Mouse (Mus musculus) ES-E14 (cell line): ENCODE data around the gene Usp33. TPM values are rescaled to one million over a fixed set of nuclear protein-coding genes. Genes with fewer than 3 reads are reported as not detected.

Source experiments
- DNase-seq: peaks from one replicate; pipeline ENCODE4 v3.0.0-alpha.2; 2013; ENCODE audit warnings: low read depth, low spot score
- H3K27ac ChIP-seq: 2 replicates; pipeline ENCODE4 v1.5.1; 2012; ENCODE audit warnings: low read depth, mild to moderate bottlenecking, low read length, moderate library complexity, mixed read lengths; ENCODE audit not compliant: poor library complexity, insufficient read depth, severe bottlenecking
- H3K36me3 ChIP-seq: 2 replicates; pipeline ENCODE4 v1.6.1; 2012; ENCODE audit warnings: mild to moderate bottlenecking, low read length, moderate library complexity, mixed read lengths; ENCODE audit not compliant: control insufficient read depth, poor library complexity, insufficient read depth, severe bottlenecking
- H3K4me1 ChIP-seq, 2 experiments: fragments of 150-350 bp in 1 of 2; sonication (generic) in 1 of 2; 2 replicates each; pipeline ENCODE4 v1.6.1; 2012; ENCODE audit warnings: low read length in 2 of 2, mild to moderate bottlenecking in 1 of 2, mixed read lengths in 1 of 2; ENCODE audit not compliant: control insufficient read depth in 2 of 2, insufficient read depth in 2 of 2, poor library complexity in 1 of 2
- H3K4me3 ChIP-seq, 2 experiments: fragments of 150-350 bp in 1 of 2; sonication (generic) in 1 of 2; 2 replicates each; pipeline ENCODE4 v1.5.1; 2012; ENCODE audit warnings: low read length in 2 of 2, low read depth in 1 of 2, mild to moderate bottlenecking in 1 of 2, mixed read lengths in 1 of 2; ENCODE audit not compliant: insufficient read depth in 1 of 2, poor library complexity in 1 of 2, severe bottlenecking in 1 of 2
- H3K9ac ChIP-seq: 2 replicates; pipeline ENCODE4 v1.6.1; 2012; ENCODE audit warnings: low read depth, mild to moderate bottlenecking, low read length, mixed read lengths; ENCODE audit not compliant: poor library complexity, insufficient read depth, severe bottlenecking
- H3K9me3 ChIP-seq: fragments of 150-350 bp; sonication (generic); 2 replicates; pipeline ENCODE4 v1.6.1; 2012; ENCODE audit warnings: low read depth, mild to moderate bottlenecking, low read length; ENCODE audit not compliant: control insufficient read depth, insufficient read depth
- CHD2 ChIP-seq: IDR thresholded peaks from 2 replicates; pipeline ENCODE4 v1.6.1; 2014; ENCODE audit warnings: mild to moderate bottlenecking, low read depth, low read length, inconsistent platforms
- HCFC1 ChIP-seq: IDR thresholded peaks from 2 replicates; pipeline ENCODE4 v1.6.1; 2012; ENCODE audit warnings: low read length, inconsistent platforms, borderline replicate concordance; ENCODE audit not compliant: insufficient read depth
- MAFK ChIP-seq: IDR thresholded peaks from 2 replicates; pipeline ENCODE4 v1.6.1; 2014; ENCODE audit warnings: mild to moderate bottlenecking, low read depth, low read length, inconsistent platforms; ENCODE audit not compliant: insufficient read depth
- ZC3H11A ChIP-seq: IDR thresholded peaks from 2 replicates; pipeline ENCODE4 v1.6.1; 2012; ENCODE audit warnings: low read depth, mild to moderate bottlenecking, inconsistent platforms, low read length, borderline replicate concordance
- ZNF384 ChIP-seq: IDR thresholded peaks from 2 replicates; pipeline ENCODE4 v1.6.1; 2012; ENCODE audit warnings: low read depth, low read length, inconsistent platforms
- in situ Hi-C, 2 experiments: fragments of 600-800 bp; cut with MboI; formaldehyde crosslinking; loops; one replicate each; pipeline ENCODE4 v1.15.1; 2025; ENCODE audit warnings: low sequenced_read_pairs in 2 of 2, inconsistent platforms in 1 of 2; ENCODE audit not compliant: unreplicated experiment in 2 of 2
- total RNA-seq: library from RNA; depleted of rRNA; stranded (reverse); fragments of 300-350 nt; gene quantifications from 2 replicates; pipeline ENCODE4 v1.2.3, GENCODE M21; 2012

Usp33 gene
- total RNA-seq, 1 experiment: 49.5 TPM

DNA sequence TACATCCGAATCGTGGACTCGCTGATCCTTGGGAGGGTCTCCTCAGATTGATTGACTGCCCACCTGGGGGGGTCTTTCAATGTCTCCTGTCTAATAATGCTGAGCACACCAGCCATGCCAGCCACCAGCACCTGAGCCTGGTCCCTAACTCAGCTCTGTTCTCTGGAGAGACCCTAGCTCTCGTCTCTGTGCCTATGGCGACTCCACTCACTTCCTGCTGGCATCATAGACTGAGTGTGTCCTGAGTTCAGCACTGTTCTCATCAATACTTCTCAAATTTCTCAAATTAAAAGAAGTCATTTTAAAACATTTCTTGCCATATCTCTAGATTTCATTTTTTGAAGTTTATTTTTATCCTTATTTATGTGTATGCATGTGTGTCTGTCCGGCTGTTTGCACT is 14.2 kb upstream of the Usp33 start:
- Histone ChIP-seq H3K27ac (no peak overlapping the region), H3K4me3 (no peak overlapping the region), H3K4me1 (peaks cover 2 to 10% of the 10 kb centered on the region in 2 experiments; a peak in 1 of 4 replicates), H3K9me3 (no peaks in the 10 kb centered on the region), H3K9ac (no peak overlapping the region), H3K36me3 (peaks cover 14% of the 10 kb centered on the region)
- in situ Hi-C loops: no loop called here
- no peak for DNase-seq
- TF ChIP-seq MAFK: no peak
- TF ChIP-seq HCFC1: no peak
- no peak for TF ChIP-seq CHD2
- no peak for TF ChIP-seq ZNF384
- TF ChIP-seq ZC3H11A: no peak

DNA sequence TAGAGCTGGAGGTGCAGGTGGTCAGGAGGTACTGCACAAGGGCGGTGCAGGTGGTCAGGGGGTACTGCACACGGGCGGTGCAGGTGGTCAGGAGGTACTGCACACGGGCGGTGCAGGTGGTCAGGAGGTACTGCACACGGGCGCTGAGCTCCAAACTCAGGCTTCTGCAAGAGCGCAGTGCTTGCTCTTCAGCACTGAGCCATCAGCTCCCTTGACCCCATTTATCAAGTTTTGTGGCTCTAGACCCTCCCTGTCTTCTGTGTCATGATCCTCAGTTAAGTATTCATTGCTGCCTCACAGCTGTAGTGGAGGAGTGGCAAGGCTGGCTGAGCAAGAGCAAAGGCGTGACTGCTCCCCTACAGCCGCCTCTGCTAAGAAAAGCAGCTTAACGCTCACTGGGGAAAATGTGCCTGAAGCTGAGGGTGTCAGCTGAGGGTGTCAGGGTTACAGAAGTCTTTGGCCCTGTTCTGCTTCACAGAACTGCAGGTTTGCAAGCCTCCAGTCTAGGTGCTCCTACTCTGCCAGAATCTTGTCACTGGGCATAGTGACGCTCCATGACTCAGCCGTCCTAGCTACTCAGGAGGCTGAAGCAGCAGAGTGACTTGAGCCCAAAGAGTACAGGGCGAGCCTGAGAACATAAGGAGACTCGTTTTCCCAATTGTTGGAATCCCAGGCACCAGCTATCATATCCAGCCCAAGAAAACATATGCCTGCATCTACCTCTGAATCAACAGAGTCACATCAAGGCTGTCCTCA is 13.6 kb upstream of the Usp33 start:
- Histone ChIP-seq H3K4me1 (peaks cover 2 to 10% of the 10 kb centered on the region in 2 experiments; a peak in 1 of 4 replicates), H3K9me3 (no peaks in the 10 kb centered on the region), H3K4me3 (peak overlapping the region in 1 of 2 experiments; percentile 43; a peak in 1 of 4 replicates), H3K27ac (no peak overlapping the region), H3K36me3 (peaks cover 16% of the 10 kb centered on the region), H3K9ac (no peak overlapping the region)
- in situ Hi-C loops: no loop called here
- DNase-seq: no peak
- TF ChIP-seq MAFK (no peak), ZNF384 (no peak), CHD2 (no peak), ZC3H11A (no peak), HCFC1 (no peak)

DNA sequence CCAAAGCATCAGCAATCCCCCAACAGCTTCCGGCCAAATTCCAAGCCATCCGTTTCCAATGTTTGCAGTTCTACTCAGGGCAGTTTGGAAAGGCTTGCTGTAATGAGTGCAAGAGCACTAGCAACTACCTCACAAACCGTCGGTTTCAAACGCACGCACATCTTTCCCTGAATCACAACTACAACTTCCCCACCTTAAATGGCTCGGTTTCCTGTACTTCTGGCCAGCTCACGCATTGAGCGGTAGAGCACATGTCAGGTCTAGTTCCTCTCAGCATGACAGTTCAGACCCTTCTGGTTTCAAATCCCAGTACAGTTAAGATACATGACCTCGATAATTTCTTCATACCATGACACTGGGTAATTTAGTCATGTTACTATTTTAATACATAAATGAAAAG is 12.6 kb upstream of the Usp33 start:
- no peak for DNase-seq
- peaks cover 17% of the 10 kb centered on the region for H3K36me3 ChIP-seq
- no peak overlapping the region for H3K4me3 ChIP-seq
- in situ Hi-C loops: no loop called here
- H3K27ac ChIP-seq: no peak overlapping the region
- TF ChIP-seq ZNF384 (no peak), ZC3H11A (no peak), MAFK (no peak), CHD2 (no peak), HCFC1 (no peak)
- no peaks in the 10 kb centered on the region for H3K9me3 ChIP-seq
- peak overlapping the region; percentile 12; the same call in 1 of the 2 replicates for H3K9ac ChIP-seq
- H3K4me1 ChIP-seq: peaks cover 2 to 11% of the 10 kb centered on the region in 2 experiments; a peak in 1 of 4 replicates

DNA sequence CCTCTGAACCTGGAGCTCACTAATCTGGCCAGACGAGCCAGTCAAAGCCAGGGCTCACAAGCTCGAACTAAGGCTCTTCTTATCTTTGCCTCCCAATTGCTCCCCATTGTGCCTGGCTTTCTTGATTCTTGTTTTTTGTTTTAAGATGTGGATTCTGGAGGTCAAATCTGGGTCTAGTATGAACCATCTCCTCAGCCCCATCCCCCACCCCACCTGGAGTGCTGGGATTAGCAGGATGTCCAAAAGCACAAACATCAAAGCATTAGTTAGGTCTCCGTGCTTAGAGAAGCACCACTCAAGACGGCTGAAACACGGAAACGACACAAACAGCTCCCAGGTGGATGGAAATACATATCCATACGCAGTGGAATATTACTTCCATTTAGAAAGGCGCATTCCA is 10.2 kb upstream of the Usp33 start:
- no peaks in the 10 kb centered on the region for H3K9me3 ChIP-seq
- H3K4me1 ChIP-seq: peaks cover 2 to 12% of the 10 kb centered on the region in 2 experiments; a peak in 1 of 4 replicates
- TF ChIP-seq ZC3H11A: no peak
- no peak for TF ChIP-seq CHD2
- no peak for TF ChIP-seq MAFK
- no peak for TF ChIP-seq ZNF384
- TF ChIP-seq HCFC1: no peak
- DNase-seq: no peak
- no peak overlapping the region for H3K27ac ChIP-seq
- no peak overlapping the region for H3K9ac ChIP-seq
- in situ Hi-C loops: no loop called here
- H3K4me3 ChIP-seq: no peak overlapping the region
- peaks cover 18% of the 10 kb centered on the region for H3K36me3 ChIP-seq
